Mouse (Mus musculus) stomach, embryonic 15.5 days (tissue): ENCODE measurements around the gene Gm47959. TPM values are rescaled to one million over a fixed set of nuclear protein-coding genes. Genes with fewer than 3 reads are reported as not detected.

Experiments used
- ATAC-seq: fragments of 200-750 bp; cut with Nextera tagmentation; 2 replicates; pipeline ENCODE4 v1.8.0; 2017; ENCODE audit warnings: low read depth, moderate number of reproducible peaks, moderate TSS enrichment; ENCODE audit not compliant: insufficient read depth, low FRiP score
- H3K27ac ChIP-seq: fragments of 300-500 bp; sonication (generic); 2 replicates; pipeline ENCODE4 v1.5.1; 2015; ENCODE audit warnings: mild to moderate bottlenecking, inconsistent platforms
- H3K27me3 ChIP-seq: fragments of 300-500 bp; sonication (generic); replicated peaks from 2 replicates; pipeline ENCODE4 v1.6.1; 2015; ENCODE audit warnings: inconsistent platforms
- H3K36me3 ChIP-seq: fragments of 300-500 bp; sonication (generic); 2 replicates; pipeline ENCODE4 v1.6.1; 2015; ENCODE audit warnings: inconsistent platforms
- H3K4me1 ChIP-seq: fragments of 300-500 bp; sonication (generic); 2 replicates; pipeline ENCODE4 v1.6.1; 2015; ENCODE audit warnings: inconsistent platforms
- H3K4me2 ChIP-seq: fragments of 300-500 bp; sonication (generic); 2 replicates; pipeline ENCODE4 v1.6.1; 2015; ENCODE audit warnings: mild to moderate bottlenecking, inconsistent platforms
- H3K4me3 ChIP-seq: fragments of 300-500 bp; sonication (generic); replicated peaks from 2 replicates; pipeline ENCODE4 v1.5.1; 2015; ENCODE audit warnings: inconsistent platforms
- H3K9ac ChIP-seq: fragments of 300-500 bp; sonication (generic); 2 replicates; pipeline ENCODE4 v1.6.1; 2015; ENCODE audit warnings: inconsistent platforms
- H3K9me3 ChIP-seq: fragments of 300-500 bp; sonication (generic); 2 replicates; pipeline ENCODE4 v1.6.1; 2016; ENCODE audit warnings: inconsistent platforms
- WGBS: fragments of 180-500 bp; shearing (Covaris S2); methylation state at CpG from one replicate; pipeline ENCODE4 v1.1.7; 2015; 5-methylcytosine and 5-hydroxymethylcytosine counted together
- polyA plus RNA-seq: library from polyadenylated mRNA; unstranded; fragments of >200 nt; fragmentation: Nextera tagmentation; extraction: Ambion mirVana; gene quantifications from 2 replicates; pipeline ENCODE4 v1.2.1, GENCODE M21; 2015

Gm47959 gene
- polyA plus RNA-seq, 1 experiment from 2014 or later, result not detected

DNA sequence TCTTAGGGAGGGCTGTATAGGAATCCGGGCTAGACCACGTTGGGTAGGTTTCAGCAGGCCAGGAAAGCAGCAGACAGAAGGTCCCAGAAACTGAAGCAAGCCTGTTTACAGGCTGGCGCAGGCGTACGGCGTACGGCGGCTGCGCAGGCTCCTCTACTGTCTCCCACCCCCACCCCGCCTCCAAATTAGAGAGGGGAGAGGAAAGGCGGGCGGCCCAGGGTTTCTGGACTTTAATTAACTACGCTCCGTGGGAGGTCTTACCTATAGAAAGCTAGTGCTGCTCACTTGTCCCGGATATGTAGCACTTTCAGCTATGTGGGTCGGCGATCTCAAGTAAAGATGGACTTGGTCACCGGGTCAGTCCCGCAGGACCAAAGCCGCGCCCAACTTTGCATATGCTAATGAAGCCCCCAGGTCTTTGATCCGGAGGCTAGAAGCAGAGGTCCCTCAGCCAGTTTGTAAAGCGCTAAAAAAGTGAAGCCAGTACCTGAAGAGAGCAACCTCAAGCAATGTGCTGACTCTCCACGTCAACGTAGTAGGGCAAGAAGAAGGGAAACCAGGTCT is 37.8 kb downstream of the Gm47959 start, which contains the start of gene Slc19a3:
TSS of gene Slc19a3 (minus strand) at position 340 of the 564 bp plus-strand sequence.
- H3K9me3 ChIP-seq, result no peaks in the 10 kb centered on the region
- H3K27ac ChIP-seq, result no peak within 1 kb of the TSS
- ATAC-seq, result peak; percentile 84
- no peaks in the 10 kb centered on the region for H3K4me1 ChIP-seq
- peak within 1 kb of the TSS; percentile 70 for H3K4me2 ChIP-seq
- 1% methylated on average over 25 of the region's 25 CpGs for WGBS
- H3K9ac ChIP-seq, result peak within 1 kb of the TSS; percentile 35; the same call in 1 of the 2 replicates
- peak within 1 kb of the TSS; percentile 45 for H3K4me3 ChIP-seq
- no peaks in the 10 kb centered on the region for H3K36me3 ChIP-seq
- no peaks in the 10 kb centered on the region for H3K27me3 ChIP-seq

- H3K27me3 ChIP-seq, result no peaks in the 10 kb centered on the region
- no peak overlapping the region for H3K4me3 ChIP-seq
- H3K4me2 ChIP-seq, result no peak overlapping the region
- ATAC-seq, result peak; percentile 45; the same call in 1 of the 2 replicates
- no peaks in the 10 kb centered on the region for H3K9me3 ChIP-seq
- no peaks in the 10 kb centered on the region for H3K36me3 ChIP-seq
- no peak overlapping the region for H3K27ac ChIP-seq
- H3K4me1 ChIP-seq, result no peaks in the 10 kb centered on the region
- no peak overlapping the region for H3K9ac ChIP-seq
- WGBS, result 61% methylated on average over 4 of the region's 4 CpGs
These were observed 38.7 kb downstream of the Gm47959 start for GRCm38 (mm10) chr1:83039080-83039479.

GRCm38 (mm10) chr1:83042380-83042779 is 42.0 kb downstream of the Gm47959 start, which contains the start of gene Krtap28-10:
TSS of gene Krtap28-10 (minus strand) at chr1:83042480.
- no peaks in the 10 kb centered on the region for H3K4me1 ChIP-seq
- no peaks in the 10 kb centered on the region for H3K9me3 ChIP-seq
- H3K4me3 ChIP-seq, result no peak within 1 kb of the TSS
- H3K27me3 ChIP-seq, result no peaks in the 10 kb centered on the region
- ATAC-seq, result no peak
- WGBS, result 86% methylated on average over 2 of the region's 2 CpGs
- no peaks in the 10 kb centered on the region for H3K36me3 ChIP-seq
- no peak within 1 kb of the TSS for H3K27ac ChIP-seq
- H3K9ac ChIP-seq, result no peak within 1 kb of the TSS
- H3K4me2 ChIP-seq, result no peak within 1 kb of the TSS

GRCm38 (mm10) chr1:83044882-83045427 is 44.6 kb downstream of the Gm47959 start, which contains the start of gene Gm47969:
TSS of gene Gm47969 (plus strand) at chr1:83044932.
- Histone ChIP-seq H3K9ac (no peak within 1 kb of the TSS), H3K27me3 (no peaks in the 10 kb centered on the region), H3K4me2 (no peak within 1 kb of the TSS), H3K4me3 (no peak within 1 kb of the TSS), H3K36me3 (no peaks in the 10 kb centered on the region), H3K27ac (no peak within 1 kb of the TSS), H3K4me1 (no peaks in the 10 kb centered on the region), H3K9me3 (no peaks in the 10 kb centered on the region)
- WGBS, result 71% methylated on average over 5 of the region's 5 CpGs
- ATAC-seq, result no peak

Other genes starting within 250 kb of the Gm47959 start
- 28.3 and 35.1 TPM in 2 replicates for gene Tm4sf20, start 232.1 kb upstream of the Gm47959 start, polyA plus RNA-seq
- gene Gm47791, start 229.3 kb upstream of the Gm47959 start, polyA plus RNA-seq, result not detected in 2 replicates
- 27.0 and 27.9 TPM in 2 replicates for gene Agfg1, start 161.1 kb upstream of the Gm47959 start, polyA plus RNA-seq
- 0.28 TPM in 1 of 2 replicates, not detected in the other for gene A030005L19Rik, start 87.2 kb upstream of the Gm47959 start, polyA plus RNA-seq
- gene A030014E15Rik, start 75.6 kb upstream of the Gm47959 start, polyA plus RNA-seq, result not detected in 2 replicates
- not detected in 2 replicates for gene Gm6217, start 69.1 kb upstream of the Gm47959 start, polyA plus RNA-seq
- gene A030003K21Rik, start 57.2 kb upstream of the Gm47959 start, polyA plus RNA-seq, result not detected in 2 replicates
- not detected in 2 replicates for gene Gm7544, start 44.5 kb upstream of the Gm47959 start, polyA plus RNA-seq
- gene Gm47955, start 40.3 kb upstream of the Gm47959 start, polyA plus RNA-seq, result not detected in 2 replicates
- 0.55 and 0.71 TPM in 2 replicates for gene Slc19a3, start 37.9 kb downstream of the Gm47959 start, polyA plus RNA-seq
- not detected in 2 replicates for gene Krtap28-10, start 41.9 kb downstream of the Gm47959 start, polyA plus RNA-seq
- not detected in 2 replicates for gene Gm47969, start 44.4 kb downstream of the Gm47959 start, polyA plus RNA-seq
- not detected in 2 replicates for gene A030005K14Rik, start 58.8 kb downstream of the Gm47959 start, polyA plus RNA-seq
- gene Krtap28-13, start 60.4 kb downstream of the Gm47959 start, polyA plus RNA-seq, result not detected in 2 replicates
- gene Ccl20, start 116.2 kb downstream of the Gm47959 start, polyA plus RNA-seq, result 7.2 and 8.6 TPM in 2 replicates
- gene Daw1, start 159.2 kb downstream of the Gm47959 start, polyA plus RNA-seq, result 0.08 and 0.23 TPM in 2 replicates